Mouse (Mus musculus) hindbrain, postnatal 0 days (tissue): Measurements from ENCODE around the gene Ncaph2. TPM values are rescaled to one million over a fixed set of nuclear protein-coding genes. Genes with fewer than 3 reads are reported as not detected.

Experiments
- ATAC-seq: fragments of 200-750 bp; cut with Nextera tagmentation; 2 replicates; pipeline ENCODE4 v1.8.0; 2017; ENCODE audit warnings: mild to moderate bottlenecking, moderate TSS enrichment, moderate library complexity
- DNase-seq: peaks from one replicate; pipeline ENCODE4 v3.0.0-alpha.2; 2015; ENCODE audit warnings: low spot score
- H3K27ac ChIP-seq: fragments of 300-500 bp; sonication (generic); 2 replicates; pipeline ENCODE4 v1.5.1; 2014; ENCODE audit warnings: mild to moderate bottlenecking
- H3K27me3 ChIP-seq: fragments of 300-500 bp; sonication (generic); 2 replicates; pipeline ENCODE4 v1.6.1; 2014; ENCODE audit warnings: low read length, mixed read lengths; ENCODE audit not compliant: insufficient read depth
- H3K36me3 ChIP-seq: fragments of 300-500 bp; sonication (generic); 2 replicates; pipeline ENCODE4 v1.6.1; 2014; ENCODE audit warnings: low read length, mixed read lengths; ENCODE audit not compliant: insufficient read depth
- H3K4me1 ChIP-seq: fragments of 300-500 bp; sonication (generic); 2 replicates; pipeline ENCODE4 v1.6.1; 2014; ENCODE audit warnings: antibody characterized with exemption, low read length, mixed read lengths; ENCODE audit not compliant: insufficient read depth
- H3K4me2 ChIP-seq: fragments of 300-500 bp; sonication (generic); 2 replicates; pipeline ENCODE4 v1.6.1; 2014; ENCODE audit warnings: low read depth, mild to moderate bottlenecking, low read length, moderate library complexity, mixed read lengths
- H3K4me3 ChIP-seq: fragments of 300-500 bp; sonication (generic); 2 replicates; pipeline ENCODE4 v1.5.1; 2014; ENCODE audit warnings: low read length
- H3K9ac ChIP-seq: fragments of 300-500 bp; sonication (generic); replicated peaks from 2 replicates; pipeline ENCODE4 v1.6.1; 2014; ENCODE audit warnings: mild to moderate bottlenecking, low read length, moderate library complexity, mixed read lengths
- H3K9me3 ChIP-seq: fragments of 300-500 bp; sonication (generic); 2 replicates; pipeline ENCODE4 v1.6.1; 2016; ENCODE audit warnings: low read length, mixed read lengths
- CTCF ChIP-seq: IDR thresholded peaks from 2 replicates; pipeline ENCODE4 v1.5.1; 2016; ENCODE audit warnings: antibody characterized with exemption, control low read depth, low read depth
- WGBS: fragments of 180-500 bp; shearing (Covaris S2); extraction: QIAGEN DNeasy Blood & Tissue Kit; methylation state at CpG from one replicate; pipeline ENCODE4 v1.1.7; 2014; 5-methylcytosine and 5-hydroxymethylcytosine counted together
- polyA plus RNA-seq: library from polyadenylated mRNA; unstranded; fragments of >200 nt; fragmentation: Nextera tagmentation; extraction: Ambion mirVana; gene quantifications from 2 replicates; pipeline ENCODE4 v1.2.1, GENCODE M21; 2015
- total RNA-seq: library from RNA; depleted of rRNA; stranded (reverse); fragments of >200 nt; gene quantifications from 2 replicates; pipeline ENCODE4 v1.2.3, GENCODE M21; 2014

Ncaph2 gene
- total and polyA plus RNA-seq, 2 experiments from 2014 or later: 97.1 to 106 TPM

- DNase-seq: no peak
- no peak for TF ChIP-seq CTCF
- Histone ChIP-seq H3K9ac (peak overlapping the region; percentile 73), H3K4me1 (peaks cover 14% of the 10 kb centered on the region), H3K4me2 (peak overlapping the region; percentile 87), H3K36me3 (peaks cover 32% of the 10 kb centered on the region), H3K27ac (no peak overlapping the region), H3K9me3 (no peaks in the 10 kb centered on the region), H3K27me3 (no peaks in the 10 kb centered on the region), H3K4me3 (peak overlapping the region; percentile 85)
- no peak for ATAC-seq
- WGBS: 82% methylated on average over 7 of the region's 7 CpGs
Measured at GRCm38 (mm10) chr15:89354455-89354854, 1.1 kb upstream of the Ncaph2 start.

- DNase-seq (peak; percentile 90), ATAC-seq (peak; percentile 69)
- peaks cover 34% of the 10 kb centered on the region for H3K36me3 ChIP-seq
- 1% methylated on average over 15 of the region's 15 CpGs for WGBS
- no peak for TF ChIP-seq CTCF
- peak overlapping the region; percentile 89 for H3K27ac ChIP-seq
- peaks cover 14% of the 10 kb centered on the region for H3K4me1 ChIP-seq
- peak overlapping the region; percentile 85 for H3K4me3 ChIP-seq
- H3K4me2 ChIP-seq: peak overlapping the region; percentile 87
- no peaks in the 10 kb centered on the region for H3K27me3 ChIP-seq
- H3K9ac ChIP-seq: peak overlapping the region; percentile 73
- H3K9me3 ChIP-seq: no peaks in the 10 kb centered on the region
Measured at GRCm38 (mm10) chr15:89356372-89356771, 853 bp downstream of the Ncaph2 start.

GRCm38 (mm10) chr15:89358784-89359183, 3.3 kb downstream of the Ncaph2 start:
- ATAC-seq: no peak

GRCm38 (mm10) chr15:89363051-89363450, 7.5 kb downstream of the Ncaph2 start:
- WGBS: 94% methylated on average over 7 of the region's 7 CpGs
- Histone ChIP-seq H3K9me3 (no peaks in the 10 kb centered on the region), H3K27ac (no peak overlapping the region), H3K4me2 (no peak overlapping the region), H3K36me3 (peaks cover 68% of the 10 kb centered on the region), H3K4me3 (no peak overlapping the region), H3K27me3 (no peaks in the 10 kb centered on the region), H3K9ac (no peak overlapping the region), H3K4me1 (no peaks in the 10 kb centered on the region)
- TF ChIP-seq CTCF: no peak
- no peak for ATAC-seq
- DNase-seq: no peak

More at GRCm38 (mm10) chr15:89358784-89359183, 3.3 kb downstream of the Ncaph2 start:
- no peak for TF ChIP-seq CTCF
- peaks cover 26% of the 10 kb centered on the region for H3K36me3 ChIP-seq
- no peak overlapping the region for H3K4me2 ChIP-seq
- no peaks in the 10 kb centered on the region for H3K27me3 ChIP-seq
- peaks cover 13% of the 10 kb centered on the region for H3K4me1 ChIP-seq
- DNase-seq: no peak
- no peaks in the 10 kb centered on the region for H3K9me3 ChIP-seq
- H3K27ac ChIP-seq: no peak overlapping the region
- H3K4me3 ChIP-seq: no peak overlapping the region
- no peak overlapping the region for H3K9ac ChIP-seq
- WGBS: 91% methylated on average over 3 of the region's 3 CpGs

GRCm38 (mm10) chr15:89365141-89365551, 9.6 kb downstream of the Ncaph2 start:
- Histone ChIP-seq H3K4me3 (no peak overlapping the region), H3K36me3 (peaks cover 82% of the 10 kb centered on the region), H3K4me2 (no peak overlapping the region), H3K27me3 (no peaks in the 10 kb centered on the region), H3K27ac (no peak overlapping the region), H3K9ac (no peak overlapping the region), H3K9me3 (no peaks in the 10 kb centered on the region), H3K4me1 (no peaks in the 10 kb centered on the region)
- no peak for DNase-seq
- 94% methylated on average over 4 of the region's 4 CpGs for WGBS
- ATAC-seq: no peak
- TF ChIP-seq CTCF: no peak

GRCm38 (mm10) chr15:89372068-89372467, 16.5 kb downstream of the Ncaph2 start:
- no peak overlapping the region for H3K27ac ChIP-seq
- TF ChIP-seq CTCF: no peak
- DNase-seq: no peak
- ATAC-seq: no peak
- no peak overlapping the region for H3K4me3 ChIP-seq
- H3K4me1 ChIP-seq: no peaks in the 10 kb centered on the region; the same call in 1 of the 2 replicates
- H3K36me3 ChIP-seq: peaks cover 46% of the 10 kb centered on the region
- no peaks in the 10 kb centered on the region for H3K9me3 ChIP-seq
- no peak overlapping the region for H3K4me2 ChIP-seq
- WGBS: 86% methylated on average over 13 of the region's 13 CpGs
- peaks cover 8% of the 10 kb centered on the region; the same call in 1 of the 2 replicates for H3K27me3 ChIP-seq
- no peak overlapping the region for H3K9ac ChIP-seq

GRCm38 (mm10) chr15:89372536-89372935, 17.0 kb downstream of the Ncaph2 start:
- peaks cover 41% of the 10 kb centered on the region for H3K36me3 ChIP-seq
- H3K27ac ChIP-seq: peak overlapping the region; percentile 88; the same call in 1 of the 2 replicates
- peaks cover 9% of the 10 kb centered on the region; the same call in 1 of the 2 replicates for H3K27me3 ChIP-seq
- H3K9ac ChIP-seq: peak overlapping the region; percentile 68; the same call in 1 of the 2 replicates
- peak overlapping the region; percentile 69 for H3K4me2 ChIP-seq
- no peak for DNase-seq
- H3K4me3 ChIP-seq: peak overlapping the region; percentile 66; the same call in 1 of the 2 replicates
- 79% methylated on average over 7 of the region's 7 CpGs for WGBS
- no peak for ATAC-seq
- no peaks in the 10 kb centered on the region; the same call in 1 of the 2 replicates for H3K4me1 ChIP-seq
- TF ChIP-seq CTCF: no peak
- H3K9me3 ChIP-seq: no peaks in the 10 kb centered on the region
